Mouse (Mus musculus): ENCODE results near the gene Cryba2. TPM values are rescaled to one million over a fixed set of nuclear protein-coding genes. Genes with fewer than 3 reads are reported as not detected.

Gene Cryba2
- polyA plus RNA-seq, 1 experiment from 2014 or later: 0.93 TPM

- Histone ChIP-seq H3K4me2 (replicated peaks; ENCODE audit: low read depth) (no peak overlapping the region), H3K4me1 (replicated peaks; ENCODE audit: control insufficient read depth, insufficient read depth) (no peaks in the 10 kb centered on the region), H3K27me3 (ENCODE audit: control insufficient read depth, insufficient read depth, low read length) (no peaks in the 10 kb centered on the region), H3K9me3 (ENCODE audit: control insufficient read depth, low read length) (no peaks in the 10 kb centered on the region), H3K9ac (ENCODE audit: low read length) (no peak overlapping the region), H3K36me3 (ENCODE audit: control insufficient read depth, insufficient read depth, low read length) (no peaks in the 10 kb centered on the region), H3K27ac (replicated peaks) (no peak overlapping the region), H3K4me3 (ENCODE audit: low read depth, low read length) (no peak overlapping the region)
- TF ChIP-seq EP300 (optimal IDR thresholded peaks at IDR 0.05) (no peak), CTCF (IDR thresholded peaks at IDR 0.05; ENCODE audit: low read depth) (no peak)
- WGBS: 79% methylated on average over 9 of the region's 9 CpGs
- ATAC-seq (ENCODE audit: low FRiP score, low TSS enrichment): no peak
- no peak for DNase-seq (ENCODE audit: low spot score)
These were observed 34.8 kb upstream of the Cryba2 start for GRCm38 (mm10) chr1:74927621-74928296.

GRCm38 (mm10) chr1:74926721-74927120, 33.8 kb upstream of the Cryba2 start:
- Histone ChIP-seq H3K4me2 (replicated peaks; ENCODE audit: low read depth) (no peak overlapping the region), H3K36me3 (ENCODE audit: control insufficient read depth, insufficient read depth, low read length) (no peaks in the 10 kb centered on the region), H3K27ac (replicated peaks) (no peak overlapping the region), H3K27me3 (ENCODE audit: control insufficient read depth, insufficient read depth, low read length) (no peaks in the 10 kb centered on the region), H3K4me3 (ENCODE audit: low read depth, low read length) (no peak overlapping the region), H3K9me3 (ENCODE audit: control insufficient read depth, low read length) (no peaks in the 10 kb centered on the region), H3K4me1 (replicated peaks; ENCODE audit: control insufficient read depth, insufficient read depth) (no peaks in the 10 kb centered on the region), H3K9ac (ENCODE audit: low read length) (no peak overlapping the region)
- ATAC-seq (ENCODE audit: low FRiP score, low TSS enrichment) (peak; percentile 68), DNase-seq (ENCODE audit: low spot score) (peak; percentile 74)
- TF ChIP-seq CTCF (IDR thresholded peaks at IDR 0.05; ENCODE audit: low read depth): peak; percentile 98
- TF ChIP-seq EP300 (optimal IDR thresholded peaks at IDR 0.05): no peak
- 29% methylated on average over 6 of the region's 6 CpGs for WGBS

- H3K9ac ChIP-seq (ENCODE audit: low read length): no peak overlapping the region
- ATAC-seq (ENCODE audit: low FRiP score, low TSS enrichment) (no peak), DNase-seq (ENCODE audit: low spot score) (no peak)
- H3K4me2 ChIP-seq (replicated peaks; ENCODE audit: low read depth): no peak overlapping the region
- H3K4me1 ChIP-seq (replicated peaks; ENCODE audit: control insufficient read depth, insufficient read depth): no peaks in the 10 kb centered on the region
- no peaks in the 10 kb centered on the region for H3K27me3 ChIP-seq (ENCODE audit: control insufficient read depth, insufficient read depth, low read length)
- H3K4me3 ChIP-seq (ENCODE audit: low read depth, low read length): no peak overlapping the region
- WGBS: 57% methylated on average over 4 of the region's 4 CpGs
- H3K36me3 ChIP-seq (ENCODE audit: control insufficient read depth, insufficient read depth, low read length): no peaks in the 10 kb centered on the region
- TF ChIP-seq EP300 (optimal IDR thresholded peaks at IDR 0.05) (no peak), CTCF (IDR thresholded peaks at IDR 0.05; ENCODE audit: low read depth) (peak; percentile 49)
- H3K9me3 ChIP-seq (ENCODE audit: control insufficient read depth, low read length): no peaks in the 10 kb centered on the region
- H3K27ac ChIP-seq (replicated peaks): no peak overlapping the region
These were observed 31.5 kb upstream of the Cryba2 start for GRCm38 (mm10) chr1:74924464-74924863.

GRCm38 (mm10) chr1:74915706-74916105, 22.8 kb upstream of the Cryba2 start:
- no peak overlapping the region for H3K4me2 ChIP-seq (replicated peaks; ENCODE audit: low read depth)
- no peak overlapping the region for H3K4me3 ChIP-seq (ENCODE audit: low read depth, low read length)
- no peaks in the 10 kb centered on the region for H3K4me1 ChIP-seq (replicated peaks; ENCODE audit: control insufficient read depth, insufficient read depth)
- no peaks in the 10 kb centered on the region for H3K9me3 ChIP-seq (ENCODE audit: control insufficient read depth, low read length)
- H3K9ac ChIP-seq (ENCODE audit: low read length): no peak overlapping the region
- peak; percentile 56 for DNase-seq (ENCODE audit: low spot score)
- H3K27me3 ChIP-seq (ENCODE audit: control insufficient read depth, insufficient read depth, low read length): no peaks in the 10 kb centered on the region
- no peak overlapping the region for H3K27ac ChIP-seq (replicated peaks)
- TF ChIP-seq CTCF (IDR thresholded peaks at IDR 0.05; ENCODE audit: low read depth) (peak; percentile 71), EP300 (optimal IDR thresholded peaks at IDR 0.05) (no peak)
- 22% methylated on average over 13 of the region's 13 CpGs for WGBS
- no peaks in the 10 kb centered on the region for H3K36me3 ChIP-seq (ENCODE audit: control insufficient read depth, insufficient read depth, low read length)
- peak; percentile 39; the same call in 1 of the 2 replicates for ATAC-seq (ENCODE audit: low FRiP score, low TSS enrichment)

GRCm38 (mm10) chr1:74902191-74902590, 9.2 kb upstream of the Cryba2 start:
- 12% methylated on average over 6 of the region's 6 CpGs for WGBS
- H3K36me3 ChIP-seq (ENCODE audit: control insufficient read depth, insufficient read depth, low read length): no peaks in the 10 kb centered on the region
- H3K4me2 ChIP-seq (replicated peaks; ENCODE audit: low read depth): no peak overlapping the region
- H3K4me1 ChIP-seq (replicated peaks; ENCODE audit: control insufficient read depth, insufficient read depth): no peaks in the 10 kb centered on the region; the same call in 1 of the 2 replicates
- TF ChIP-seq CTCF (IDR thresholded peaks at IDR 0.05; ENCODE audit: low read depth) (no peak), EP300 (optimal IDR thresholded peaks at IDR 0.05) (no peak)
- peak; percentile 45; the same call in 1 of the 2 replicates for ATAC-seq (ENCODE audit: low FRiP score, low TSS enrichment)
- no peaks in the 10 kb centered on the region; the same call in 1 of the 2 replicates for H3K27me3 ChIP-seq (ENCODE audit: control insufficient read depth, insufficient read depth, low read length)
- H3K9me3 ChIP-seq (ENCODE audit: control insufficient read depth, low read length): no peaks in the 10 kb centered on the region
- H3K9ac ChIP-seq (ENCODE audit: low read length): no peak overlapping the region
- peak; percentile 59 for DNase-seq (ENCODE audit: low spot score)
- no peak overlapping the region for H3K4me3 ChIP-seq (ENCODE audit: low read depth, low read length)
- H3K27ac ChIP-seq (replicated peaks): no peak overlapping the region

GRCm38 (mm10) chr1:74901686-74902085, 8.7 kb upstream of the Cryba2 start:
- WGBS: 12% methylated on average over 3 of the region's 3 CpGs

More at GRCm38 (mm10) chr1:74901686-74902085, 8.7 kb upstream of the Cryba2 start:
- H3K4me3 ChIP-seq (ENCODE audit: low read depth, low read length): no peak overlapping the region
- TF ChIP-seq EP300 (optimal IDR thresholded peaks at IDR 0.05) (no peak), CTCF (IDR thresholded peaks at IDR 0.05; ENCODE audit: low read depth) (peak; percentile 67)
- H3K9ac ChIP-seq (ENCODE audit: low read length): no peak overlapping the region
- H3K4me2 ChIP-seq (replicated peaks; ENCODE audit: low read depth): no peak overlapping the region
- no peak overlapping the region for H3K27ac ChIP-seq (replicated peaks)
- no peaks in the 10 kb centered on the region for H3K9me3 ChIP-seq (ENCODE audit: control insufficient read depth, low read length)
- DNase-seq (ENCODE audit: low spot score): peak; percentile 79
- no peak for ATAC-seq (ENCODE audit: low FRiP score, low TSS enrichment)
- no peaks in the 10 kb centered on the region for H3K36me3 ChIP-seq (ENCODE audit: control insufficient read depth, insufficient read depth, low read length)
- no peaks in the 10 kb centered on the region; the same call in 1 of the 2 replicates for H3K4me1 ChIP-seq (replicated peaks; ENCODE audit: control insufficient read depth, insufficient read depth)
- no peaks in the 10 kb centered on the region; the same call in 1 of the 2 replicates for H3K27me3 ChIP-seq (ENCODE audit: control insufficient read depth, insufficient read depth, low read length)

Measured in stomach, postnatal 0 days (tissue).